Mouse (Mus musculus): ENCODE measurements around the gene Slc9a6.

The Slc9a6 gene

DNA sequence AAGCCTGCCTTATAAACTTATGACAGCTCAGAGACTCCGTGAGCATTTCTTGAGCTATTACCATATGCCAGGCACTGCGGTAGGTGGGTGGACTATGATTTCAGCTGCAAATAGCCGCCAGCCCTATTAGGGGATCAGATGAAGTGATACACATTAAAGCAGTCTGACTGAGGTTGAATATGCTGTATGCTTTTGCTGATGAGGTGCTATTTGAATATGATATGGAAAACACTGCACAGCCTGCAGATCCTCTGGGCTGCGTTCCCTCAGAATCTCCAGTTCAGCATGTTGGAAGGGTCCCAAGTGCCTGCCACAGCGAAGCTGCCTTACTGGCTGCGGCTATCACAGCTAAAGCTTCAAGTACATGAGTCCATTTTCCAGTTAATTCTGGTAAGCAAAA, 57.7 kb downstream of the Slc9a6 start:
- peak; percentile 50 to 56 for DNase-seq

DNA sequence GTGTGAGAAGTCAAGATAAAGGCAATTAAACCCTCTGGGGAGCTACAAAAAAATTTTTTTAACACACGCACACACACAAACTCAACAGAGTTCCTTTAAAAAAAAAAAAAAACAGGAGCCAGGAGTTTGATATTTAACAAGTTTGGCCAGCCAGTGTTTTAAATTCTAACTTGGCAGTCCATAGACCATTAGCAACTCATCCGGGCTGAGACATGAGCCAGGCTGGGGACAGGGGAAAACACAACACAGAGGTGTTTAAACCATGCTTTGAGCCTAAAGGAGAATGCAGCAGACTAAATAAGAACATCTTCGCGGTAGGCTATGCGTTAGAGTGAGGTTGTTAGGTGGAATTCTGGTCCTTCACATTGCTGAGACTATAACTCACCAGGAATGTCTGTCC, 58.5 kb downstream of the Slc9a6 start:
- DNase-seq, result peak; percentile 33 to 61

DNA sequence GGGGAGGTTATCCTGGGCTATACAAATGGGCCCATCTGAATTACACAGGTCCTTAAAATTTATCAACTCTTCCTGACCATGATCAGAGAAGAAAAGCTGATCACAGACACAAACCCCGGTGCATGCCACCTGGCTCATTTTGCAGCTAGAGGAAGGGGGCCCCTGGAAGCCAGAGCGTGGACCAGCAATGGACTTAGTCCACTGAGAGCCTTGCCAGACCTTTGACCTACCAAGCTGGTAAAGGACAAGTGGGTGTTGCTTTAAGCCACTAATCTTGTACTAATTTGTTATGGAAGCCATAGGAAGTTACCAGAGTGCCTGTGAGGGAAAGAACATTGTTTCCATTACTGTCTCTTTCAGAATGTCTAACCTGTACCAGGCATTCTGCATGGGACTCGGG, 58.9 kb downstream of the Slc9a6 start:
- peak; percentile 39 to 72 for DNase-seq

DNA sequence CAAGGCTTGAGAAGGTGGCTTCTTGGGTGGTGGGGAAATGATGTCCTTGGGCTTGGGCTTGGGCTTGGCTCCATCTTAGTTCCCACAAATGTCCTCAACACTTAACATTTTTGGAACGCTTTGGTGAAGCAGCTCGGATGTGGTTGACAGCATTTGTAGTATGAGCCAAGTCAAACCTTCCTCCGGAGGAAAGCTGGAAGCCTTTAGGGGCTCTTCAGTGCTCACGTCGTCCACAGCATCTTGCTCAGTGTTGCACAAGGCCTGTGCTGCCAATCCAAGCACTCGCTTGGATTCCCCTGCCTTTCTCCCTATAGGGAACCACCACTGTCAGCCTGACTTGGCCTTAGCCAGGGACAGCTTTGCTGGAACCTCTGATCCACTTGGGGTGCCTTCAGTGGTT, 66.0 kb downstream of the Slc9a6 start:
- DNase-seq, result no peak

DNA sequence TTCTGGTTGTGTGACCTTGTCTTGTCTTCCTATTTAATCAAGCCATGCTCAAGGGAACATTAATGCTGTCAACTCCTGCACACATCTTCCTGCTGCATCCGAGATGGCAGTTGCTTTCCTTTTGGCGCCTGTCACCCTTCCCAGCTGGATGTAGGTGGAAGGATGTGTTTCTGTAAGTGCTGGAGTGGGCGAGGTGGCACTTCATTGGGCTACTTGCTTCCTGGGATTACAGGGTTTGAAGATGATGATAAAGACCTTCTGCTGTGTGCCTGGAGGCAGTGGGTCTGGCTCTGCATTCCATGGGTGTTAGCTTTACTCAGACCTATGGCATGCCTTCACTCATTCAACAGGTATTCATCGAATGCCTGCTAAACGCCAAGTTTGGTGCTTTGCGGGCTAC, 68.2 kb downstream of the Slc9a6 start:
- no peak for DNase-seq

DNA sequence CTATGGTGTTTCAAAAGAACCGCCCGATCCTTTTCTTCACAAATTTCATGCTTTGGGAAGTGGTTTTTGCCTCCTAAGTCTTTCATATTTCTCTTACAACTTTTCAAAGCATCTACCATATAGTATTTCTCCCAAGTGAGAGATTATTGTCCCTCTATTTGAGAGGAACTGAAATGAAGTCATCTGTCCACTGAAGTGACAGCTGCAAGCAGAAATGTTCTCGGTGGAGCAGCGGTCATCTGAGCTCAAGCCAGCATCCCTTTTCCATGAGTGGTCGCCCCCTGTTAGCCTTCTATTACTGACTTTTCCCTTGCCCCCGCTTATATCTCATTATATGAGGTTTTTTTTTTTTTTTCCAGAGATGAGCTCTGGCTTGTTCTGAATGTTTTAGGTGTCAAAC, 69.5 kb downstream of the Slc9a6 start:
- DNase-seq, result no peak

DNA sequence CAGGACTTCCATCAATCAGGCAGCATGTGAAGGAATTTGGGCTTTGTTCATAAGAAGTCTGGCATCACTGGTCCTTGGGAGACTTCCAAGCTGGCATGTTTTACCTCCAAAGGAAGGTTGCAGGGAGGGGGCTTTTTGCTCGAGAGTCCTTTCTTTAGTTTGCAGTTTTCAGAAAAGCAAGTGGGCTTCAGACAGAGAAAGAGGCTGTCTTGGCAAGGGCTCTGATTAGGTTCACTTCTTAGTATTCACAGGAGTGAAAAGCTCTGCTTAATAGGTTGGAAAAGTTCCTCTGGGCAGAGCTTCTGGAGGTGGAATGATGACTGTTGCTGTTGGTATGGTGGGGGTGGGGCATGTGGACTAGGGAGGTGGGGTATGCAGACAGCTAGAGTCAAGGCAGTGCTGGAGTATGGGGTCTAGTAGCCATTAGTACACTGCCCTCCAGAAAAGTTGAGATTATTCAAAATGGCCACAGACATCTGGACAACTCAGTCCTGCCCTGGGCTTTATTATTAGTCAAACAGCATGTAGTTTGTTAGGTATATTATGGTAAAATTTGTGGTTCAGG, 72.7 kb downstream of the Slc9a6 start:
- no peak for DNase-seq

DNA sequence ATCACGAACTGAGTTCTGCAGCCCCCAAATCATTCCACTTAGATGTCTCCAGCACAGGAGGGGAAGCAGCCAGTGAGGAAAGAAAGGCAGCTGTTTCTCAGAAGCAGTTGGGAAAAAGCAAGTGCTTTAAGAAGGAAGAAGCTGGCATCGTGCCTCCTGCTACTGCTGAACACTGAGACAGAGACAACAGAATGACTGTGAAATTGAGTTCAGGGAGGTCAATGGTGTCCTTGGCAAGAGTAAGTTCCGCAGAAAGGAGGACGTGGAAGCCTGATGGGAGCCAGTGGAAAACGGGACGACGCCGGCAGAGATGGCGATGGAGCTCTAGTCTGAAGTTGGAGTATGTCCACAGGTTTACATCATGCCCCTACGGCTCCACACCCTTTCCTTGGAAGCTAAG, 74.0 kb downstream of the Slc9a6 start:
- DNase-seq, result peak; percentile 30 to 44

DNA sequence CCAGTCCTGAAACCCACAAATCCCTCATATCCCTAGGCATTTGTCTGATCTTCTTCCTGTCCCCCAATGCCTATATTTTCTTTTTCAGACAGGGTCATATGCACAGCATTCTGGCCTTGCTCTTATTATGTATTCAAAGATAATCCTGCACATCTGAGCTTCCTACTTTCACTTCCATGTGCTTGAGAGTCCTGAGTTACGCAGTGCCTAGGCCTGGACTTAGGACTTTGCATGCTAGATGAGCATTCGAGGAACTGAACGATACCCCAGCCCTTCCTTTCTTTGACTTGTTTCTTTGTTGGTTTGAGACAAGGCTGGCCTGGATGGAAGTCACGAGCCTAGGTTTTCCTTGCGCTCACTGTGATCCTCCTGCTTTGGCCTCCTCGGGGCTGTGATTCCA, 83.0 kb downstream of the Slc9a6 start:
- DNase-seq, result no peak

DNA sequence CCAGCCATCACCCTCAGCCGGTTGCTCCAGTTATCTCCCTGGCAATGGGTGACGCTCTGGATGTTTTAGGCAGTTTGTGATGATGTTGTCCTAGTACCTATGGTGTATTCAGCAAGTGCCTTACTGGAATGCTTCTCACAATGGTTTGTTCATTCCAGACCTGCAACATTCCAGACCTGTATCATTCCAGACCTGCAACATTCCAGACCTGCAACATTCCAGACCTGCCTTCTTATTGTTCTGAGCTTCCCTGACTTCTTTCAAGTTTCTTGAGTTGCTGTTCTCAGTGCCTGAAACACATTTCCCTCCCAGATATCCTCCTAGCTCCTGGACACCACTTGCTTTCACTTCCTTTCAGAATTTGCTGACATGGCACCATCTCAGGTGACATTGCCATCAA, 85.0 kb downstream of the Slc9a6 start:
- no peak for DNase-seq

DNA sequence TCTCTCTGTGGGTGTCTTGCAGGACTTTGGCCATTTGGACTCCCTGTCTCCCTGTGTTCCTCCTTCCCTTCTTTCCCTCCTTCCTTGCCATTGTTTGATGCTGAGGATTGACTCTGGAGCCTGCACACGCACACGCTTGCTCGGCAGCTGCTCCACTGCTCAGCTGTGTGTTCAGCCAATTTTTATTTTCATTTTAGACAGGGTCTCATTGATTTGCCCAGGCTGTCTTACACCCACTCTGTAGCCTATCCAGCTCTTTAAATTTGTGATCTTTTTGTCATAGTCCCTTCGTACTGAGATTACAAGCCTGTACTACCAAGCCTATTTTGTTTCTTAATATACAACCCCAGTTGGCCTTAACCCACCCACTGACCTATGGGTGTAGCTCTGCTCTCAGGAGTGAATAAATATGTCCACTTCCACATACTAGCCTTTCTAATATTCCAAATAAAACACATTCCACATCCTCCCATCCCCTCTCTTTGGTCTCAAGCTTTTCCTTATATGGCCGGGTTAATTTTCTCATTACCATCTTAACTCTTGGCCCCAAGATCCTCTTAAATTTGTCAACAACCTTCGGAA, 87.7 kb downstream of the Slc9a6 start:
- DNase-seq, result no peak

DNA sequence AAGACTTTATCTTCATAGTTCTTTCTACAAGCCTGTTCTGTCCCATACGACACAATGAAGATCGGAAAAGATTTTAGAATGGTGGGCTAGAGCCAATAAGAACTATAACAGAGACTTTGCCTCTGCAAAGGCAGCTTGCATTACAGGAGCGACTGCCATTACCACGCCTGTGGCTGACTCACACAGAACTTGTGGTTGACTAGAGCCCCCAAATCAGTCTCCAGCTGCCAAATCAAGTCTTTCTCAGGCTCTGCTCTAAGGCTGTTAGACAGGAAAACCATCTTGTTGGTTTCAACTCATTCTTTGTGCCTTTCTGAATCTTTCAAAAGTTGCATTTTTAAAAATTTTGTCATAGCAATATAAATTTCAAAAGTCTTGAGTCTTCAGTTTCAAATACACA, 88.3 kb downstream of the Slc9a6 start:
- DNase-seq, result no peak

DNA sequence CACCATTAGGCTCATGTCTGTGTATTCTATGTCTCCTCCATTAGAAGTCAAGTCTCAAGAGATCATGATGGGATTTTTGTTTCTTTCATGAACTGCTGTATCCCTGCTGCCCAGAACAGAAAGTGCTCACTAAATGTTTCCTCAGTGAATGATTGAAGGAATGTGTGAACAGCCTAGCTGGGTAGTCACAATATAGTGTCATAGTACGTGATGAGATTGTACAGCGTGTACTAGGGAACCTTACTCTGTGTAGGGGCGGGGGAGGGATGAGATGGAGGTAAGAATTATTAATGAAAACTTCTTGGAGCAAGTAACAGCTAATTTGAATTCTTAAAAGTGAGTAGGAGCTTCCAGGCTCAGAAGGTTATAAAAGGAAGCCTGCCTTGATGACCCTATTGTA, 91.7 kb downstream of the Slc9a6 start:
- DNase-seq, result no peak

DNA sequence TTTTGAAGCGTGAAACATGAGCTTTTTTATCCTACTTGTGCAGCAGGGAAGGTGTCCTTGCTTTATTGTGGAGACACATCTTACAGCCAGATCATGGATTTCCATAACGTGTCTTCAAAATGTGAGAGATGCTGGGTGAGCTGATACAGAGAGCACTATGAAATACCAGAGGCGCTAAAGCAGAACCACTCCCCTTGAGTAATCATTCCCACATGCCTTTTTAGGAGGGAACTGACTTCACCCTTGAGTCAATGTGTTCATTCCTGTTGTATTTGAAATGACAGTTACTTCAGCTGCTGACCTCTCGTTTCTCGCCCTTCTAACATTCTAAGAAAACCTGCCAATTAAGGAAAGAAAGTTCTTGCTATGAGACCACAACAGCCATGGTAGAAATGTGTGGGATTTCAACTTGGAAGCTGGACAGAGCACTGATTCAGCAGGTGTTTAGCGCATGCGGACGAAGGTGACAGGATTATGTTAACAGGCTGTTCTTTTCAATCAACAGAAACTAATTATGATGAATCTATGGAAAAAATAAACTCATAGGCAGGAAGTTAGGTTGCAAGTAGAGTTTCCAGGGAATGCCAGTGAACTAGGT, 94.5 kb downstream of the Slc9a6 start:
- no peak for DNase-seq

DNA sequence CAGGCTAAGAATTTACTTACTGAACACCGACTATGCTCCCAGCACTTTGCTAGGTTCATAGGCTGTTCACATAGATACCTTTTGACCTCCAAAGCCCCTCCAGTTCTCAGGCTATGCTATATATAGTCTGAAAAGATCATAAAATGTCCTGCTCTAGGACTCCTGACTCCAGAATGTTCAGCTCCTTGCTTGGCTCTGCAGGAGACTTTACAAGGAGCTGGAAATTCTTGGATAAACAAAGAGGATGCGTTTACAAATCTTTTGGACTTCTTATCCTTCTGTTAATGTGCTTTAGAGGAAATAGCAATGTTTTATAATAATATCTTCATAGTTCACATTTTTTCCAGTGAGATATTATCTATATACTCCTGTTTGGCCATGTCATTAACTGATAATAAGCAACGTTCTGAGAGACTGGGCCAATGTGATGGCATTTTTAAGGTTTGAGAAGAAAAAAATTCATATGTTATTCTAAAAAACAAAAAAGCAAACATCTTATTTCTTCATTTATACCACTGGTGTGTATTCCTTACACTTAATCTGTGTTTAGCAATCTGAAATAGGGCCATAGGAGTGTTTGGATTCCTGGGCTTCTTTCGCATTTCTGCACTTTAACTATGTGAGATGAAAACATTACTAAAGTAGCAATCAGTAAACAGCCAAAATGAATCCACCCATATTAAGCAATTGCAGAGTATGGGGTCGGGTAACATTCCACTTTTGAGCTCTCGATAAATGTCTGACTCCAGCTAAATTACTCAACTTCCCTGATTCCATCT, 99.2 kb downstream of the Slc9a6 start:
- DNase-seq, result no peak

DNA sequence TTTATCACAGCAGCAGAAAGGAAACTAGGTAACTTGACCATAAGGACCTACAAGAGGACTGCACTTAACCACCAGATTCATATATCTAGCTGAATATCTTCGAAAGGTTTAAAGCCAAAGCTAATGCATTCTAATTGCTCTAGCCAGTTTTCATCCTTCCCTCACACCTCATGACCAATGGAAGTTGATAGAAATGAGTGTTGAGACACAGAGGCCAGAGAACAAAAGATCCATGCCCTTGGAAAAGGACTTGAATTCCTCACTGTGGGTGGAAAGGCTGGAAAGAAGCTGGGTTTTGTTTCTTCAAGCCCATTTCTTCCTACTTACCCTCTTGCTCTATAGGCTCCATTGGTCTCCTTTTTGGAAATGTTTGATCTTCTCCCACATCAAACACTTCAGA, 101.0 kb downstream of the Slc9a6 start:
- DNase-seq, result no peak

DNA sequence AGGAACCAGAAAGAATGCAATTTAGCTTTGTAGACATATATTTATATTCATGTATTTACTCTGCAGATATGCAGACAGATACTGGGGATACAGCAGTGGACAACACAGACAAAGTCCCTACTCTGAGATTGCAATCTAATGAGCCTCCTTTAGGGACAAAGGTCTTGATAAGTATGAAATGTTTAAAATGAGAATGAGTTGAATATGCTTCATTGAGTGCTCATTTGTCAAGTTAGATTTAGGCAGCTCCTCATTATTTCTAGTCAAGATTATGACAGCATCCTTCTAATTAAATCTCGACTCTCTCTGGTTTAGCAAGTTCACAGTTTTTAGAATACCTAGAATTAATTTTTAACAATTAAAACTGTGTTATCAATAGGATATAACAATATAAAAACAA, 103.1 kb downstream of the Slc9a6 start:
- no peak for DNase-seq
